Mouse (Mus musculus) cerebellum, adult 18-20 months (tissue): ENCODE measurements around the gene Tuba3a.

ENCODE experiments used
- DNase-seq, 2 experiments: peaks; one replicate each; pipeline ENCODE4 v3.0.0; 2021

The Tuba3a gene

GRCm38 (mm10) chr6:125285890-125286289 is at the start of gene Tuba3a:
Tuba3a (minus strand) TSS chr6:125286042.
- no peak for DNase-seq

- DNase-seq = no peak
Measured at GRCm38 (mm10) chr6:125334356-125334755, 48.5 kb upstream of the Tuba3a start.

GRCm38 (mm10) chr6:125333112-125333899 is 47.5 kb upstream of the Tuba3a start:
- DNase-seq = no peak

- DNase-seq = peak; percentile 40 to 54
Measured at GRCm38 (mm10) chr6:125330626-125331326, 44.9 kb upstream of the Tuba3a start.

GRCm38 (mm10) chr6:125328243-125328642 is 42.4 kb upstream of the Tuba3a start:
- no peak for DNase-seq

GRCm38 (mm10) chr6:125325337-125325736 is 39.5 kb upstream of the Tuba3a start:
- no peak for DNase-seq

GRCm38 (mm10) chr6:125323547-125323946 is 37.7 kb upstream of the Tuba3a start:
- no peak for DNase-seq

- DNase-seq = no peak
Measured at GRCm38 (mm10) chr6:125322794-125323193, 37.0 kb upstream of the Tuba3a start.

GRCm38 (mm10) chr6:125321114-125321855 is 35.4 kb upstream of the Tuba3a start:
- no peak for DNase-seq

- no peak for DNase-seq
Measured at GRCm38 (mm10) chr6:125320323-125320722, 34.5 kb upstream of the Tuba3a start, which contains the start of gene Scnn1a. Scnn1a (plus strand) TSS chr6:125320659.

GRCm38 (mm10) chr6:125319919-125320296 is 34.1 kb upstream of the Tuba3a start:
- DNase-seq = no peak

- no peak for DNase-seq
Measured at GRCm38 (mm10) chr6:125318981-125319918, 33.4 kb upstream of the Tuba3a start.

- DNase-seq = no peak
Measured at GRCm38 (mm10) chr6:125317077-125317476, 31.2 kb upstream of the Tuba3a start.

- no peak for DNase-seq
Measured at GRCm38 (mm10) chr6:125314746-125315145, 28.9 kb upstream of the Tuba3a start.

GRCm38 (mm10) chr6:125314231-125314563 is 28.4 kb upstream of the Tuba3a start:
- DNase-seq = peak in 1 of 2 experiments; percentile 8

- DNase-seq = peak; percentile 35 to 48
Measured at GRCm38 (mm10) chr6:125313546-125314230, 27.8 kb upstream of the Tuba3a start, which contains the start of gene Ltbr. Ltbr (minus strand) TSS chr6:125313885.

GRCm38 (mm10) chr6:125312581-125313355 is 26.9 kb upstream of the Tuba3a start:
- DNase-seq = no peak

GRCm38 (mm10) chr6:125312171-125312570 is 26.3 kb upstream of the Tuba3a start:
- no peak for DNase-seq

- no peak for DNase-seq
Measured at GRCm38 (mm10) chr6:125309406-125309805, 23.6 kb upstream of the Tuba3a start.

GRCm38 (mm10) chr6:125308921-125309320 is 23.1 kb upstream of the Tuba3a start:
- no peak for DNase-seq

GRCm38 (mm10) chr6:125307091-125307490 is 21.2 kb upstream of the Tuba3a start:
- DNase-seq = no peak
